27 mouse cellular contexts compared by ENCODE assay signal in the genomic region with DNA sequence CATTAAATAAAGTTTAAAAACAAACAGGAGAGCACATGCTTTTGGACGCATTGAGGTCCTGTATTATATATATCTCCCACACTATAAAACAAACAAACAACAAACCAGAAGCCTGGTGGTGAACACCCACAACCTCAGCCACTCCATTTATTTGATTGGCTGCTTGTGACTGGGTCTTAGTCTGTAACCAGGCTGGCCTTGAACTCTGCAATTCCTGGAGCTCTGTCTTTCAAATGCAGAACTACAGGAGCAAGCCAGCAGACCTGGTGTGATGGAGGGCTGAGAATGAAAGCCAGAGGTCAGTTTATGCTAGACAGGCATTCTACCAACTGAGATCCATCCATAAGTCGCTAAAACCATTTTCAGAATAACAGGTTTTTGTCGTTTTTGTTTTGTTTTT.
"Had no signal": no experiment of that assay in that cellular context is flagged by ENCODE, and none has a peak within 500 bp of the region (broad histone marks: within the 10 kb centered on the region; RNA-seq: fewer than 3 reads in every experiment).

No protein-coding gene starts in this region.

- H3K27me3 ChIP-seq: embryonic facial prominence, embryonic 12.5 days; embryonic facial prominence, embryonic 13.5 days; embryonic facial prominence, embryonic 15.5 days; forebrain, embryonic 12.5 days; forebrain, embryonic 13.5 days; forebrain, embryonic 15.5 days had no signal

- H3K27ac ChIP-seq: embryonic facial prominence, embryonic 10.5 days; embryonic facial prominence, embryonic 12.5 days; embryonic facial prominence, embryonic 13.5 days; embryonic facial prominence, embryonic 15.5 days; forebrain, embryonic 10.5 days; forebrain, embryonic 12.5 days; forebrain, embryonic 13.5 days; forebrain, embryonic 15.5 days; gastrocnemius, adult 2 months; heart, adult 2 months had no signal

- H3K4me3 ChIP-seq: embryonic facial prominence, embryonic 10.5 days; embryonic facial prominence, embryonic 12.5 days; embryonic facial prominence, embryonic 13.5 days; embryonic facial prominence, embryonic 15.5 days; erythroblast, embryonic 14.5 days; forebrain, embryonic 10.5 days; forebrain, embryonic 12.5 days; forebrain, embryonic 13.5 days; forebrain, embryonic 15.5 days; gastrocnemius, adult 2 months; heart, adult 2 months had no signal

- H3K9me3 ChIP-seq: embryonic facial prominence, embryonic 10.5 days; embryonic facial prominence, embryonic 12.5 days; embryonic facial prominence, embryonic 13.5 days; embryonic facial prominence, embryonic 15.5 days; forebrain, embryonic 10.5 days; forebrain, embryonic 12.5 days; forebrain, embryonic 13.5 days; forebrain, embryonic 15.5 days had no signal

- H3K4me2 ChIP-seq: embryonic facial prominence, embryonic 12.5 days; embryonic facial prominence, embryonic 13.5 days; embryonic facial prominence, embryonic 15.5 days; forebrain, embryonic 12.5 days; forebrain, embryonic 13.5 days; forebrain, embryonic 15.5 days had no signal

- ATAC-seq: forebrain, embryonic 13.5 days; forebrain, embryonic 14.5 days; forebrain, embryonic 15.5 days; forebrain, embryonic 16.5 days; forebrain, postnatal 0 days had no signal

- H3K4me1 ChIP-seq: embryonic facial prominence, embryonic 10.5 days; embryonic facial prominence, embryonic 12.5 days; embryonic facial prominence, embryonic 13.5 days; embryonic facial prominence, embryonic 15.5 days; forebrain, embryonic 10.5 days; forebrain, embryonic 12.5 days; forebrain, embryonic 13.5 days; forebrain, embryonic 15.5 days had no signal

- H3K9ac ChIP-seq: embryonic facial prominence, embryonic 12.5 days; embryonic facial prominence, embryonic 13.5 days; embryonic facial prominence, embryonic 15.5 days; forebrain, embryonic 12.5 days; forebrain, embryonic 13.5 days; forebrain, embryonic 15.5 days; forebrain, postnatal 0 days had no signal

- DNase-seq: cerebellum, adult 9-10 months; cerebellum, adult 9-11 months; cerebellum, postnatal 10 days; cerebellum, postnatal 14 days; cerebellum, postnatal 25 days; cerebellum, postnatal 36 days; embryo, embryonic 11 days; forebrain, postnatal 0 days; gastrocnemius, adult 2 months; gastrocnemius, postnatal 10 days; gastrocnemius, postnatal 14 days; gastrocnemius, postnatal 25 days; gastrocnemius, postnatal 36 days; heart, adult 11 months; heart, adult 18-20 months; heart, adult 2 months had no signal
